Mouse (Mus musculus) heart, postnatal 25 days (tissue): ENCODE measurements around the gene Krt222. TPM values are rescaled to one million over a fixed set of nuclear protein-coding genes. Genes with fewer than 3 reads are reported as not detected.
A peak's percentile ranks its signal among the peaks of the same experiment; 100 is the strongest.

Source experiments
- DNase-seq: peaks from one replicate; pipeline ENCODE4 v3.0.0; 2022; ENCODE audit warnings: low spot score
- intact Hi-C: fragments of 180-260 bp; cut with DNase I; formaldehyde crosslinking; loops from one replicate; pipeline ENCODE4 v1.15.1; 2025
- total RNA-seq, 2 experiments: library from RNA; stranded (reverse); gene quantifications; 2 replicates each; pipeline ENCODE4 v1.2.3; 2021

The Krt222 gene
- total RNA-seq, 2 experiments from 2014 or later = 32.6 to 39.1 TPM

GRCm38 (mm10) chr11:99243200-99243819, 575 bp downstream of the Krt222 start:
- intact Hi-C loops = loop anchor here (5.0 kb wide), 2 partner anchors 41 to 56 kb away; no protein-coding TSS in a partner anchor

GRCm38 (mm10) chr11:99242056-99242455, 1.8 kb downstream of the Krt222 start:
- no peak for DNase-seq
- intact Hi-C loops = loop anchor here (5.0 kb wide), 2 partner anchors 40 to 55 kb away; no protein-coding TSS in a partner anchor

More at GRCm38 (mm10) chr11:99243200-99243819, 575 bp downstream of the Krt222 start:
- DNase-seq = no peak

DNA sequence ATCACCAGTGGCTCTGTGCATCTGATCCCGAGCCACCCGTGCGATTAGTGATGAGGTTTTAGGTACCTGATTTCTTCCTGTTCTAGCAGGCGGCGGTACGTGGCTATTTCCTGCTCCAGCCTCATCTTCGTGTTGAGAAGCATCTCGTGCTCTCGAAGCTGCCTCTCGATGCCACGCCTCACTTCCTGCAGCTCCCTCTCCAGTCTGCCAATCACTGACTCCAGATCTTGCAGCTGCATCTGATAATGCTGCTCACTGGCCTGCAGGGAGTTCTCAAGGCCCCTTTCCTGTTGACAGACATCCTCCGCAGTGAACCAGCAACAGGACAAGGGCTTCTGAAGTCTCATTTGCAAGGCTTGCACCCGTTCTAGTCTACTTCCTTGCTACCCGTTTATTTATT, 5.4 kb downstream of the Krt222 start:
- DNase-seq = no peak
- intact Hi-C loops = loop anchor here (2.0 kb wide), 1 partner anchor 14 kb away; no protein-coding TSS in a partner anchor

- DNase-seq = no peak
Observed at GRCm38 (mm10) chr11:99231049-99231816, 12.7 kb downstream of the Krt222 start.

GRCm38 (mm10) chr11:99230261-99231048, 13.4 kb downstream of the Krt222 start, which contains the start of gene Smarce1:
TSS of gene Smarce1 (minus strand) at chr11:99231017.
- DNase-seq = peak; percentile 51
- intact Hi-C loops = no loop called here

More at GRCm38 (mm10) chr11:99231049-99231816, 12.7 kb downstream of the Krt222 start:
- intact Hi-C loops = no loop called here

- intact Hi-C loops = no loop called here
- DNase-seq = no peak
Observed at GRCm38 (mm10) chr11:99229641-99230260, 14.1 kb downstream of the Krt222 start.

DNA sequence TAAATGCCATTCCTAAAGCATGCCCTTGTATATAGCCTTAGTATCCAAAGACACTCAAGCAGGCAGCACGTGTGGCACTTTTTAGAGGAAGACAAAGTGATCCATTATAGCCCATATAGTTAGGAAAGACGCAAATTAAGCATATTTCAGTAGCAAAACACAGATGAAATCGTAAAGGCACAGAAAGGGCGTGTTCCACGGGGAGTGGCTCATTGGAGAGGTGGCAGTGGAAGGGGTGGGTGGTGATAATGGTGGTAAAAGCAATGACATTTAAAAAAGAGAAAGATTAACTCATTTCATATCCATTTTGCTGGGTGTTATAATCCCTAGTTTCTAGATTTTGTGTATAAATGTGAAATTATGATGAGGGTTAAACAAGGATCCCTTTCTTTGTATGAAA, 17.6 kb downstream of the Krt222 start:
- intact Hi-C loops = no loop called here
- no peak for DNase-seq

GRCm38 (mm10) chr11:99223310-99223709, 20.6 kb downstream of the Krt222 start:
- DNase-seq = no peak
- intact Hi-C loops = no loop called here

- intact Hi-C loops = no loop called here
- DNase-seq = no peak
Observed at GRCm38 (mm10) chr11:99221811-99222210, 22.1 kb downstream of the Krt222 start.

GRCm38 (mm10) chr11:99217248-99217986, 26.5 kb downstream of the Krt222 start:
- intact Hi-C loops = no loop called here

GRCm38 (mm10) chr11:99216181-99216580, 27.7 kb downstream of the Krt222 start:
- intact Hi-C loops = no loop called here

More at GRCm38 (mm10) chr11:99217248-99217986, 26.5 kb downstream of the Krt222 start:
- DNase-seq = no peak

GRCm38 (mm10) chr11:99212693-99213092, 31.2 kb downstream of the Krt222 start:
- intact Hi-C loops = no loop called here
- no peak for DNase-seq

More at GRCm38 (mm10) chr11:99216181-99216580, 27.7 kb downstream of the Krt222 start:
- no peak for DNase-seq

GRCm38 (mm10) chr11:99211964-99212363, 31.9 kb downstream of the Krt222 start:
- DNase-seq = no peak
- intact Hi-C loops = no loop called here

DNA sequence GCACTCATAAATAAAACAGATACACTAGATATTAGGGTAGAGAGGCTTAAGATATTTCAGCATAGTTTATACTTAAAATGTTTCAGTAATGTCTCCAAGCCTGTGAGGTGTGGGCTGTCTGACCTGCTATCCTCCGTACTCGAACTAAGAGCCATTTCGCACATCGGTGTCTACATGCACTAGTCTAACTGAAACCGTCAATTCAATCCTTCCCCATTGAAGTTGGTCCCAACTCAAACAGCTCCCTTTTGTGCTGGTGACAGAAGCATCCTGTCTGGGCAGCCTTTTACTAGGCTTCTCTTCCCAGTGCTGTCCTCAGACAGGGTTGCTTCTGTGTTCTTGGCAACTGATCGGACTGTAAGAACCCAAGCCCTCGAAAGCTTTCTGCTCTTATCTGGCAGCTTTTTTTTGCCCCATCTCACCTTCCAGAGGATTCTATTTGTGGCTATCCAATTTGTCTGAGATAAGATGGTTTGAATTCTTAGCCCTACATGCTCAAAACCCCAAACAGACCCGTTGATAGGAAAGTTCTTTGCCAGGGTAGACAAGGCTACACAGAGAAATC, 35.7 kb downstream of the Krt222 start:
- no peak for DNase-seq
- intact Hi-C loops = loop anchor here (5.0 kb wide), 1 partner anchor 84 kb away; no protein-coding TSS in a partner anchor

- DNase-seq = no peak
- intact Hi-C loops = loop anchor here (5.0 kb wide), 1 partner anchor 85 kb away; no protein-coding TSS in a partner anchor
Observed at GRCm38 (mm10) chr11:99207449-99207848, 36.4 kb downstream of the Krt222 start.

- no peak for DNase-seq
- intact Hi-C loops = loop anchor here (5.0 kb wide), 1 partner anchor 85 kb away; no protein-coding TSS in a partner anchor
Observed at GRCm38 (mm10) chr11:99206954-99207353, 36.9 kb downstream of the Krt222 start.

DNA sequence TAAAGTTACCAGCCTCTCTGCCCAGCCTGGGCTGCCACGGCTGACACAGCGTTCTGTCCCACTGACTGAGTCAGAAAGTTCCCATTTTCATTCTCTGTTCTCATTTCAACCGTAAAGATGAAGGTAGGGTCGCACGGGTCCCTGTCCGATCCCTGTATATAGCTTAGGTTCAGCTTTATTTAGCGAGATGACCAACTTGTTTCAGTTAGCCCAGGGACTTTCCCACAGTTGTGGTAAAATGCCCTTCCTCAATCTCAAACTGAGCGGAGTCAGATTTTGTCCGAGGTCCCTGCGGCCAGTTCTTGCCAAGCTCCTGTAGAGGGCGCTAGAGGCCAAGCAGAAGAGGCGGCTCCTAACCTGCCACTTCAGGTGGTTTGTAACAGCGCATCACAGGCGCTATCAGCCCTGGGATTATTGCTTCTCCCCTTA, 54.7 kb downstream of the Krt222 start:
- intact Hi-C loops = loop anchor here (1.0 to 5.0 kb wide), 3 partner anchors 53 to 118 kb away; partner anchors contain the start of gene Krt222
- DNase-seq = no peak

GRCm38 (mm10) chr11:99187348-99187747, 56.5 kb downstream of the Krt222 start:
- intact Hi-C loops = loop anchor here (5.0 kb wide), 1 partner anchor 55 kb away; the partner anchor contains the start of gene Krt222
- DNase-seq = no peak
